Mouse (Mus musculus) spleen, adult 2 months (tissue): ENCODE results near the gene Yipf7. TPM values are rescaled to one million over a fixed set of nuclear protein-coding genes. Genes with fewer than 3 reads are reported as not detected.

Experiments used
- DNase-seq, 2 experiments: peaks; one replicate each; pipeline versions ENCODE4 v3.0.0 to v3.0.0-alpha.2; 2012 to 2021; ENCODE audit warnings: low spot score in 2 of 2, low read depth in 1 of 2
- H3K27ac ChIP-seq: fragments of 200-500 bp; 2 replicates; pipeline ENCODE4 v1.5.1; 2012; ENCODE audit warnings: low read length, inconsistent platforms; ENCODE audit not compliant: insufficient read depth
- H3K27me3 ChIP-seq: fragments of 200-500 bp; 2 replicates; pipeline ENCODE4 v1.6.1; 2012; ENCODE audit warnings: mild to moderate bottlenecking, moderate library complexity, low read length, inconsistent platforms; ENCODE audit not compliant: control insufficient read depth, insufficient read depth
- H3K36me3 ChIP-seq: fragments of 200-500 bp; 2 replicates; pipeline ENCODE4 v1.6.1; 2012; ENCODE audit warnings: mild to moderate bottlenecking, low read length, inconsistent platforms; ENCODE audit not compliant: control insufficient read depth, insufficient read depth
- H3K4me1 ChIP-seq: fragments of 200-500 bp; 2 replicates; pipeline ENCODE4 v1.6.1; 2011; ENCODE audit warnings: inconsistent platforms; ENCODE audit not compliant: control insufficient read depth, insufficient read depth, insufficient read length
- H3K4me3 ChIP-seq: fragments of 200-500 bp; 2 replicates; pipeline ENCODE4 v1.5.1; 2011; ENCODE audit warnings: mild to moderate bottlenecking, inconsistent platforms; ENCODE audit not compliant: insufficient read depth, insufficient read length; ENCODE audit errors: extremely low read depth
- CTCF ChIP-seq: fragments of 200-500 bp; IDR thresholded peaks from 2 replicates; pipeline ENCODE4 v1.5.1; 2011; ENCODE audit warnings: mild to moderate bottlenecking, inconsistent platforms; ENCODE audit not compliant: insufficient read depth, insufficient read length, insufficient replicate concordance; ENCODE audit errors: extremely low read depth
- POLR2A ChIP-seq: fragments of 200-500 bp; IDR thresholded peaks from 2 replicates; pipeline ENCODE4 v1.6.1; 2011; ENCODE audit warnings: low read depth, low read length, inconsistent platforms
- WGBS: fragments of 180-500 bp; shearing (Covaris S2); methylation state at CpG from one replicate; pipeline ENCODE4 v1.1.7; 2018; 5-methylcytosine and 5-hydroxymethylcytosine counted together
- polyA plus RNA-seq: library from polyadenylated mRNA; depleted of rRNA; stranded (reverse); fragments of >200 nt; gene quantifications from 2 replicates; pipeline ENCODE4 v1.2.3, GENCODE M21; 2012; rRNA removed

The Yipf7 gene
- 0.06 TPM in 1 of 2 replicates, not detected in the other for polyA plus RNA-seq

GRCm38 (mm10) chr5:69542489-69542888, at the start of gene Yipf7:
Gene Yipf7 (minus strand): TSS chr5:69542648.
- Histone ChIP-seq H3K4me1 (no peaks in the 10 kb centered on the region), H3K36me3 (no peaks in the 10 kb centered on the region), H3K27me3 (no peaks in the 10 kb centered on the region), H3K4me3 (no peak within 1 kb of the TSS), H3K27ac (no peak within 1 kb of the TSS)
- 76% methylated on average over 4 of the region's 4 CpGs for WGBS
- DNase-seq, result no peak
- TF ChIP-seq POLR2A, result no peak
- TF ChIP-seq CTCF, result no peak

- 0 out of 2 replicates have a peak, but pooled peaks cover 3% of the 10 kb centered on the region for H3K4me1 ChIP-seq
- H3K4me3 ChIP-seq, result peak within 1 kb of the TSS; percentile 89
- WGBS, result 2% methylated on average over 42 of the region's 42 CpGs
- peak; percentile 57 to 74 for DNase-seq
- no peaks in the 10 kb centered on the region for H3K27me3 ChIP-seq
- TF ChIP-seq CTCF (no peak), POLR2A (peak; percentile 35; the same call in 1 of the 2 replicates)
- peak within 1 kb of the TSS; percentile 72 for H3K27ac ChIP-seq
- H3K36me3 ChIP-seq, result peaks cover 4% of the 10 kb centered on the region; the same call in 1 of the 2 replicates
Measured at GRCm38 (mm10) chr5:69591640-69592461, 49.4 kb upstream of the Yipf7 start, which contains the start of gene Gnpda2. Gene Gnpda2 (minus strand): TSS chr5:69592340.

GRCm38 (mm10) chr5:69557404-69557935, 15.0 kb upstream of the Yipf7 start:
- TF ChIP-seq POLR2A (no peak), CTCF (no peak)
- Histone ChIP-seq H3K27me3 (no peaks in the 10 kb centered on the region), H3K36me3 (peaks cover 8% of the 10 kb centered on the region), H3K4me3 (peak overlapping the region; percentile 80), H3K27ac (no peak overlapping the region), H3K4me1 (no peaks in the 10 kb centered on the region; the same call in none of the 2 replicates)
- 13% methylated on average over 16 of the region's 16 CpGs for WGBS
- no peak for DNase-seq

GRCm38 (mm10) chr5:69556628-69557403, 14.4 kb upstream of the Yipf7 start, which contains the start of gene Guf1:
Gene Guf1 (plus strand): TSS chr5:69556923.
- no peaks in the 10 kb centered on the region; the same call in none of the 2 replicates for H3K4me1 ChIP-seq
- DNase-seq, result peak; percentile 76 to 89
- under 1% methylated on average over 71 of the region's 72 CpGs for WGBS
- H3K4me3 ChIP-seq, result peak within 1 kb of the TSS; percentile 80
- no peaks in the 10 kb centered on the region for H3K27me3 ChIP-seq
- peak within 1 kb of the TSS; percentile 34; the same call in 1 of the 2 replicates for H3K27ac ChIP-seq
- TF ChIP-seq POLR2A (peak; percentile 51), CTCF (no peak)
- peaks cover 6% of the 10 kb centered on the region for H3K36me3 ChIP-seq

- H3K4me3 ChIP-seq, result no peak overlapping the region
- H3K27me3 ChIP-seq, result no peaks in the 10 kb centered on the region
- H3K27ac ChIP-seq, result no peak overlapping the region
- 71% methylated on average over 1 of the region's 1 CpGs for WGBS
- no peak for TF ChIP-seq CTCF
- TF ChIP-seq POLR2A, result no peak
- H3K36me3 ChIP-seq, result no peaks in the 10 kb centered on the region
- DNase-seq, result no peak
- no peaks in the 10 kb centered on the region for H3K4me1 ChIP-seq
Measured at GRCm38 (mm10) chr5:69541680-69542079, 768 bp downstream of the Yipf7 start.

GRCm38 (mm10) chr5:69523944-69524343, 18.5 kb downstream of the Yipf7 start:
- TF ChIP-seq POLR2A (no peak), CTCF (no peak)
- H3K4me1 ChIP-seq, result no peaks in the 10 kb centered on the region
- H3K4me3 ChIP-seq, result no peak overlapping the region
- H3K36me3 ChIP-seq, result no peaks in the 10 kb centered on the region
- no peak for DNase-seq
- no peaks in the 10 kb centered on the region for H3K27me3 ChIP-seq
- H3K27ac ChIP-seq, result no peak overlapping the region
